Comparison of ENCODE assay signal across 9 mouse cellular contexts in genomic region chr7:16463214-16463613, GRCm38 (mm10). TPM values are rescaled to one million over a fixed set of nuclear protein-coding genes. Genes with fewer than 3 reads are reported as not detected.
DNase-seq lines count a peak whose midpoint lies in the region; ATAC-seq and TF ChIP-seq lines count a peak whose summit lies in the region.
"Had no signal": no experiment of that assay in that cellular context is flagged by ENCODE, and none has a peak within 500 bp of the region (broad histone marks: within the 10 kb centered on the region; RNA-seq: fewer than 3 reads in every experiment).

No protein-coding gene starts in this region.

- no peak overlapping the region for H3K4me3 ChIP-seq in MEL (ENCODE audit: control insufficient read depth in 1 of 2, insufficient read depth in 1 of 2, low read depth in 2 of 2, low read length in 2 of 2)
- no peak overlapping the region for H3K4me3 ChIP-seq in forebrain, embryonic 14.5 days (ENCODE audit: low read depth, low read length)
- no peak overlapping the region for H3K4me3 ChIP-seq in hindbrain, embryonic 12.5 days
- H3K4me3 ChIP-seq in midbrain, embryonic 11.5 days (ENCODE audit: low read depth, low read length), result no peak overlapping the region
- H3K4me3 ChIP-seq: limb, embryonic 15.5 days had no signal

- peak; percentile 55 for TF ChIP-seq RAD21 in MEL (IDR thresholded peaks at IDR 0.05; ENCODE audit: low read depth, low read length)

- H3K9ac ChIP-seq in MEL (ENCODE audit: control insufficient read depth, low read depth, low read length, poor library complexity, severe bottlenecking), result no peak overlapping the region
- no peak overlapping the region for H3K9ac ChIP-seq in forebrain, embryonic 14.5 days (ENCODE audit: low read length)
- H3K9ac ChIP-seq in hindbrain, embryonic 12.5 days, result no peak overlapping the region
- H3K9ac ChIP-seq in midbrain, embryonic 11.5 days (ENCODE audit: low read length), result no peak overlapping the region
- H3K9ac ChIP-seq: limb, embryonic 15.5 days had no signal

- TF ChIP-seq EP300 in MEL (IDR thresholded peaks at IDR 0.05; ENCODE audit: low read depth in 1 of 2, low read length in 2 of 2), result no peak

- ATAC-seq in forebrain, embryonic 14.5 days, result peak; percentile 70
- peak; percentile 59 for ATAC-seq in hindbrain, embryonic 12.5 days (ENCODE audit: low FRiP score)
- ATAC-seq in midbrain, embryonic 11.5 days (ENCODE audit: low FRiP score), result peak; percentile 70; the same call in 1 of the 2 replicates

- H3K4me2 ChIP-seq in forebrain, embryonic 14.5 days (ENCODE audit: low read length), result no peak overlapping the region
- H3K4me2 ChIP-seq in hindbrain, embryonic 12.5 days (replicated peaks), result no peak overlapping the region
- no peak overlapping the region for H3K4me2 ChIP-seq in midbrain, embryonic 11.5 days
- H3K4me2 ChIP-seq: limb, embryonic 15.5 days had no signal

- WGBS in forebrain, embryonic 14.5 days, result 2% methylated on average over 14 of the region's 14 CpGs
- 4% methylated on average over 14 of the region's 14 CpGs for WGBS in hindbrain, embryonic 12.5 days
- WGBS in midbrain, embryonic 11.5 days, result 4% methylated on average over 14 of the region's 14 CpGs

- H3K4me1 ChIP-seq in MEL (ENCODE audit: control insufficient read depth in 1 of 2, insufficient read depth in 2 of 2, low read length in 2 of 2), result no peaks in the 10 kb centered on the region
- no peaks in the 10 kb centered on the region for H3K4me1 ChIP-seq in forebrain, embryonic 14.5 days (ENCODE audit: control insufficient read depth, insufficient read depth, low read length)
- peaks cover 3% of the 10 kb centered on the region; the same call in 1 of the 2 replicates for H3K4me1 ChIP-seq in hindbrain, embryonic 12.5 days
- H3K4me1 ChIP-seq in midbrain, embryonic 11.5 days (ENCODE audit: control insufficient read depth, insufficient read depth, low read length), result peaks cover 3% of the 10 kb centered on the region; the same call in 1 of the 2 replicates

- no peaks in the 10 kb centered on the region for H3K36me3 ChIP-seq in MEL (ENCODE audit: control insufficient read depth in 1 of 2, insufficient read depth in 2 of 2, low read length in 2 of 2)
- H3K36me3 ChIP-seq in forebrain, embryonic 14.5 days (ENCODE audit: control insufficient read depth, insufficient read depth, low read length), result no peaks in the 10 kb centered on the region
- H3K36me3 ChIP-seq in hindbrain, embryonic 12.5 days, result no peaks in the 10 kb centered on the region
- H3K36me3 ChIP-seq in midbrain, embryonic 11.5 days (ENCODE audit: control insufficient read depth, insufficient read depth, low read length), result no peaks in the 10 kb centered on the region
- H3K36me3 ChIP-seq: limb, embryonic 15.5 days had no signal

- no peaks in the 10 kb centered on the region for H3K27me3 ChIP-seq in MEL (ENCODE audit: control insufficient read depth in 1 of 2, insufficient read depth in 2 of 2, low read length in 2 of 2)
- H3K27me3 ChIP-seq in forebrain, embryonic 14.5 days (replicated peaks; ENCODE audit: control insufficient read depth, insufficient read depth, low read length), result no peaks in the 10 kb centered on the region
- peaks cover 27% of the 10 kb centered on the region for H3K27me3 ChIP-seq in hindbrain, embryonic 12.5 days
- H3K27me3 ChIP-seq in midbrain, embryonic 11.5 days (ENCODE audit: control insufficient read depth, insufficient read depth, low read length), result no peaks in the 10 kb centered on the region; the same call in 1 of the 2 replicates

- H3K79me2 ChIP-seq in MEL (ENCODE audit: control insufficient read depth, insufficient read depth, low read length, poor library complexity), result no peaks in the 10 kb centered on the region

- peak; percentile 81 to 97 (median 91) for TF ChIP-seq CTCF in MEL (IDR thresholded peaks at IDR 0.05 in 2 of 3, conservative IDR thresholded peaks at IDR 0.05 in 1 of 3; ENCODE audit: control insufficient read depth in 1 of 3, insufficient read depth in 1 of 3, low read depth in 2 of 3, low read length in 3 of 3, poor library complexity in 1 of 3, severe bottlenecking in 1 of 3)

- TF ChIP-seq POLR2A in MEL (IDR thresholded peaks at IDR 0.05; ENCODE audit: control insufficient read depth in 1 of 2, insufficient read depth in 1 of 2, low read depth in 1 of 2, low read length in 2 of 2, poor library complexity in 1 of 2), result no peak

- H3K27ac ChIP-seq in MEL (ENCODE audit: control insufficient read depth, low read depth, low read length), result no peak overlapping the region
- no peak overlapping the region for H3K27ac ChIP-seq in forebrain, embryonic 14.5 days (ENCODE audit: low read depth, low read length)
- no peak overlapping the region for H3K27ac ChIP-seq in hindbrain, embryonic 12.5 days
- H3K27ac ChIP-seq in midbrain, embryonic 11.5 days (ENCODE audit: low read depth, low read length), result no peak overlapping the region
- H3K27ac ChIP-seq: limb, embryonic 15.5 days had no signal

- peak; percentile 86 for DNase-seq in MEL (ENCODE audit: low read depth, low spot score)
- peak; percentile 39 for DNase-seq in c-Kit-negative CD71-positive TER-119-positive erythroid progenitor cells, embryonic 14.5 days (ENCODE audit: low read depth, low spot score)
- peak; percentile 85 for DNase-seq in forebrain, embryonic 14.5 days (ENCODE audit: low spot score)
- DNase-seq in layer of hippocampus, postnatal 36 days, result peak; percentile 68 to 79
- peak; percentile 99 for DNase-seq in midbrain, embryonic 11.5 days (ENCODE audit: low spot score, missing footprints)
- peak; percentile 54 to 63 for DNase-seq in right cerebral cortex, postnatal 36 days (ENCODE audit: low spot score in 2 of 2)
- DNase-seq in urinary bladder, postnatal 36 days (ENCODE audit: low spot score in 2 of 2), result peak; percentile 70 to 80

- no peaks in the 10 kb centered on the region for H3K9me3 ChIP-seq in MEL (replicated peaks; ENCODE audit: insufficient read depth, low read length)
- H3K9me3 ChIP-seq in forebrain, embryonic 14.5 days (replicated peaks; ENCODE audit: control insufficient read depth, low read length), result no peaks in the 10 kb centered on the region
- peaks cover 7% of the 10 kb centered on the region; the same call in 1 of the 2 replicates for H3K9me3 ChIP-seq in hindbrain, embryonic 12.5 days (replicated peaks)
- no peaks in the 10 kb centered on the region for H3K9me3 ChIP-seq in midbrain, embryonic 11.5 days (ENCODE audit: control insufficient read depth, low read length)
- H3K9me3 ChIP-seq: limb, embryonic 15.5 days had no signal

TF ChIP-seq in MEL, 35 proteins besides CTCF, POLR2A, EP300 and RAD21:
- no peak for TF ChIP-seq CHD2 (IDR thresholded peaks at IDR 0.05; ENCODE audit: low read length)
- peak; percentile 89 for TF ChIP-seq RCOR1 (IDR thresholded peaks at IDR 0.05; ENCODE audit: low read depth, low read length)
- TF ChIP-seq ZKSCAN1 (IDR thresholded peaks at IDR 0.05; ENCODE audit: low read depth, low read length), result no peak
- TF ChIP-seq UBTF (IDR thresholded peaks at IDR 0.05; ENCODE audit: borderline replicate concordance, insufficient read depth, low read depth, low read length), result no peak
- TF ChIP-seq ZC3H11A (IDR thresholded peaks at IDR 0.05; ENCODE audit: low read depth, low read length), result peak; percentile 46; the same call in 1 of the 2 replicates
- peak; percentile 89 for TF ChIP-seq SMC3 (IDR thresholded peaks at IDR 0.05; ENCODE audit: low read depth, low read length)

RNA-seq across cellular contexts. Expression of gene Tmem160, which starts 10.6 kb away (rescaled TPM):
- total RNA-seq in MEL (2012; rRNA removed), result 90.1 and 90.8 TPM in 2 replicates
- 10 to 100 TPM in 1 of 2 experiments, not detected in 1; 73.3 TPM for polyA plus RNA-seq in MEL (2012; ENCODE audit: insufficient read depth in 1 of 2, insufficient read length in 2 of 2, low read depth in 1 of 2, low replicate concordance in 2 of 2, missing spikeins in 1 of 2)
- polyA plus RNA-seq in forebrain, embryonic 14.5 days (2014; fragmentation: Nextera tagmentation; extraction: Ambion mirVana), result 67.2 and 75.4 TPM in 2 replicates
- 52.6 and 55.9 TPM in 2 replicates for polyA plus RNA-seq in hindbrain, embryonic 12.5 days (2016; fragmentation: Nextera tagmentation; extraction: Ambion mirVana)
- 10 to 100 TPM; 61.4 to 77.2 TPM for total RNA-seq in layer of hippocampus, postnatal 36 days (2021)
- 40.0 and 49.2 TPM in 2 replicates for polyA plus RNA-seq in midbrain, embryonic 11.5 days (2014; fragmentation: Nextera tagmentation; extraction: Ambion mirVana)

RNA-seq across cellular contexts. Expression of gene Npas1, which starts 14.3 kb away (rescaled TPM):
- total RNA-seq in MEL (2012; rRNA removed), result 0.08 and 0.16 TPM in 2 replicates
- 1 to 10 TPM in 1 of 2 experiments, not detected in 1; 1.3 TPM for polyA plus RNA-seq in MEL (2012; ENCODE audit: insufficient read depth in 1 of 2, insufficient read length in 2 of 2, low read depth in 1 of 2, low replicate concordance in 2 of 2, missing spikeins in 1 of 2)
- polyA plus RNA-seq in forebrain, embryonic 14.5 days (2014; fragmentation: Nextera tagmentation; extraction: Ambion mirVana), result 2.4 and 3.4 TPM in 2 replicates
- polyA plus RNA-seq in hindbrain, embryonic 12.5 days (2016; fragmentation: Nextera tagmentation; extraction: Ambion mirVana), result 1.2 and 1.7 TPM in 2 replicates
- 10 to 100 TPM; 17.9 to 20.2 TPM for total RNA-seq in layer of hippocampus, postnatal 36 days (2021)
- polyA plus RNA-seq in midbrain, embryonic 11.5 days (2014; fragmentation: Nextera tagmentation; extraction: Ambion mirVana), result 0.30 TPM in 2 replicates

Comparison
In these comparisons a context has a peak if more than half of its experiments do, and no peak if none do; other contexts are left out.
1. DNase-seq: peak in every context shown above with its lines; median percentile 99 in midbrain, embryonic 11.5 days; 86 in MEL; 85 in forebrain, embryonic 14.5 days; 75 in urinary bladder, postnatal 36 days; 74 in layer of hippocampus, postnatal 36 days; 58 in right cerebral cortex, postnatal 36 days; 39 in c-Kit-negative CD71-positive TER-119-positive erythroid progenitor cells, embryonic 14.5 days.